Mouse (Mus musculus) adrenal gland, adult 18-20 months (tissue): ENCODE data around the gene Ktn1. TPM values are rescaled to one million over a fixed set of nuclear protein-coding genes. Genes with fewer than 3 reads are reported as not detected.
A peak's percentile ranks its signal among the peaks of the same experiment; 100 is the strongest.

Source experiments
- DNase-seq, 2 experiments: peaks; one replicate each; pipeline ENCODE4 v3.0.0; 2021 to 2022; ENCODE audit warnings: low spot score in 2 of 2
- total RNA-seq, 2 experiments: library from RNA; stranded (reverse); gene quantifications; 1 replicate in 1 of 2; 2 replicates in 1 of 2; pipeline ENCODE4 v1.2.3; 2021

Ktn1 gene
- total RNA-seq, 2 experiments from 2014 or later, result 41.8 to 56.7 TPM

DNA sequence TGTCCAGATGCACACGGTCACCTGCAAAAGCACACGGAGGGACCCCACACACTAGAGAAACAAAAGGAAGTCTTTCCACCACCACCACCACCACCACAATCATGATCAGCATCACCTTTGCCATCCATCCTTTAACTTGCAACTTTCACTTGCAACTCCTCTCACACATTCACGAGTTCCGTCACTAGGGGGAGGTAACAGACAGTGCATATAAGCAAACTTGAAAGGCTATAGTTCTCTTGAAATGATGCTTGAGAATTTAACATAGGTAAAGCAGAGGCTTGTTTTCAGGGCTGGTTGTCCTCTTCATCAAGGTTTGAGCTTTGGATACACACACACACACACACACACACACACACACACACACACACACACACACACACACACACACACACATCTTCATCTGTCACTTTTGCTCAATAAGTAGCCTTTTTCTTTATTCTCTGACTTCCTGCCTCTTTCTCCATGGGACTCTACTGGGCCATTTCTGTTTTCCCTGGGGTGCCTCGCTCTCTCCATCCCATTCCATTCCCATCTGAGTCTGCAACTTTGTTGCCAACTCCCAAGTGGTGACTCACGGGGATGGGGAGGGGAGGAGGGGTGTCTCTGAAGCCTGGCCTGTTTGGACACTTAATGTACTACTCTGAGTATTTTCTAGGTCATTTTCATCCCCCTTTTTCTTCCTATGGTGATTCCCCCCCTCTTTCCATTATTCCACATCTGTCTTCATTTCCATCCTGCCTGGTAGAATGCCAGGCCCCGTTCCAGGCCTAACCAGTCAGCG lies 103.4 kb downstream of the Ktn1 start:
- peak in 1 of 2 experiments; percentile 16 for DNase-seq

DNA sequence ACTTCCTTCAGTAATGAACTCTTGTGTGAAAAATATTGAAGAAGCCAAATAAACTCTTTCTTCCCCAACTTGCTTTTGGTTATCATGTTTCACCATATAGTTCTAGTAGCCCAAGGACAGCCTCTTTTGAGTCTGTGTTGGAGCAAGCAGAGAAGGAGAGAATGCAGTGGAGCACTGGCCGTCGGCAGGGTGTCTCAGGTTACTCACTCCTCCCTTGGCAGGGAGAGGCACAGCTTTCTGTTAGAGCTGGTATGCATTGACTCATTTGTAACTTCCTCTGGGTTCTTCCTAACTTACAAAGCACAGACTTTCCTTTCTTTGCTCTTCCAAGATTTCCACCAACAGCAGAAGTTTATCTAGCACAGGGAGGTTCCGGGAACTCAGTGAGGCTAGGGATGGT lies 105.3 kb downstream of the Ktn1 start:
- DNase-seq, result no peak

DNA sequence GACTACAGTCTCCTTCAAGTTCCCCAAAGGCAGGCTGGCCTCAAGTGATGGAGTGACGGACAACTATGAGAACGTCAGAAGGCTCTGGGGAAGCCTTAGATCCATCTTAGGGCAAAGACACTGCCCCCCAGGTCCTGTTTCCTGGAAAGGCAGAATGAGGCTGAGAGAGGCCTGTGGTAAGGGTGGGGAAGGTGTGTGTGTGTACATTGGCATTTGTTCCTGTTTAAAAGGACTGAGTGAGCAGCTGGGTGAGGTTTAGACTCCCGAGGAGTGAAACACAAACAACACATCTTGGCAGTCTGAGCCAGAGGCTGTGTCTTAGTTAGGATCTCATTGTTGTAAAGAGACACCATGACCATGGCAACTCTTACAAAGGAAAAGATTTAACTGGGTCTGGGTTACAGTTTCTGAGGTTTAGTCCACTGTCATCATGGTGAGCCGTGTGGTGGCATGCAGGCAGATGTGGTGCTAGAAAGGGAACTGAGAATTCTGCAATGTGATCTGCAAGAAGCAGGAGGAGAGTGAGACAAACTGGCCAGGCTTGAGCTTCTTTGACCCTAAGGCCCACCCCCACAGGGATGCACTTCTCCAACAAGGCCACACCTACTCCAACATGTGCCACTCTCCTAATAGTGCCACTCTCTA lies 106.1 kb downstream of the Ktn1 start:
- no peak for DNase-seq

DNA sequence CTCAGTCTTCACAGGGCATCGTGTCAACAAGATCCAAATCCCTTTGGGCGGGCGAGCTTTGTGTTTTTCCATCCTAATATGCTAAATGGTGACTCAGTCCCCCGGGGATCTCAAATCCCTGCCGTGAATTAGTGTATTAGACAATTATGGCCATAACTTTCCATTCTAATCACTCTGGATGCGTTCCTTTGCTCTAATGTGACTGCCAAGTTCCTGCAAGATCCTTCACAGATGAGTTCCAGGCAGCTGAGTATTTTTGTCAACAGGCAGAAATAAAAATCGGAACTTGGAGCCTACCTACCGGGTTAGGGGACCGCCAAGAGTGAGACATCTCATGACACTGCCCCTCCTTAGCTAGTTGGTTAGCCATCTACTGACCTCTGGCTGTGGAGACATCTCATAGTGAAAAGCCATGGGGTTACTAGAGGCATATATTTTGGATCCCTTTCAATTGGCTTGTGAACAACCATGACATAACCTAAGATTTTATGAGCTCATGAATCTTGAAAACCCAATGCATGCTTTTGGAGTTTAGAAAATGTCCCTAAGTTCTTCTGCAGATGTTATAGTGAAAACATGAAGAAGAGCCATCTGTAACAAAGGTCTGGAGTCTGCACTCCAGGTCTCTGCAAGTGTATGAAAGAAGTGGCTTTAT lies 108.3 kb downstream of the Ktn1 start:
- no peak for DNase-seq

DNA sequence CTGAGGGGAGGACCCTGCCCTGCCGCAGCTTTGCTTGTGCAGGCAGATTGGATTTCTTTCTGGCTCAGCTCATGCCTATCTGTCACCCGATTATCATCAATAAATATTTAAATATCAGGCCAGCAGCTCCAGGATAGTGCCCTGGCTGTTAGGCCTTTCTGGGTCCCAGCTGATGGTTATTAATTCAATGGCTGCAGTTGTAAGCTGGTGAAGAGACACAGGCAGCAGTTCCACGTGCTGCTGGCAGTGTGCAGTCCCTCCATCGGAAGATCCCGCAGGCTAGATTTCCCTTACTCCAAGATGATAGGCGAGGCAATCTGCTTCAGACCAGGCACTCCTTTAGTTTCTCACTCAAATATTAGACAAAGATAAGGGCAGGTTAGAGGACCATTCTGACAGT lies 116.9 kb downstream of the Ktn1 start:
- no peak for DNase-seq

DNA sequence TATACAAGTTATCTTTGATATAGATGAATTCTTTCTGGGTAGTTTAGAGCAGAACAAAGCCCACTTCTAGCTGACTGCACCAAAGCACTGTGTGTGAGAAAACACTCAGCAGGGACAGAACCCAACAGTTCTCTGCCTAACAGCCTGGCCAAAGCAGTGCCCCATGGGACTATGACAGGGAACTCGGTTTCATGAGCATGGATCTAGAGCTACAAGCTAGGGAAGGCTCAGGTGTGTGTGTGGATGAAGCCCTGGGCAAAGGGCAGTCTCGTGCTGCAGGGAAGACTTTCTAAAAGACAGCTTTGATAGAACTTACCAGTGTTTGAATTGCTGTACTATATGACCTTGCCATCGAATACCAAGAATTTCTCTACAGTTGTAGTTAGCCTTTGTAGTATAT lies 117.5 kb downstream of the Ktn1 start:
- no peak for DNase-seq

DNA sequence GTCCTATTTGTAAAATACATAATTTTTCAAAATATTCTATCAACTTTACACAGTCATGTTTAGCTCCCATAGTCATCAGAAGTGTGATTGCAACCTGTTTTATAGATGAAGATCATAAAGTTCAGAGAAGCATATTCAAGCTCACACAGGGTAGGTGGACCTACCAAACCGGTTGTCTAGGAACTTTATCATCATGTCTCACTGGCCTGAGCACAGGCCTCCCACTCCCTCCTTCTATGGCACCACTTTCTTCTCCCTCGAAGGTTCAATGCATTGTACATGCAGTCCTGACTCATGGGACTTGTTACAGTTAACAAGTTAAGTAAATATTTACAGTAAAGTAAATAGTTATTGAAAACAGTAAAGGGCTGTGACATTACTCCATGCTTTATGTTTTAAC lies 118.1 kb downstream of the Ktn1 start:
- DNase-seq, result no peak

DNA sequence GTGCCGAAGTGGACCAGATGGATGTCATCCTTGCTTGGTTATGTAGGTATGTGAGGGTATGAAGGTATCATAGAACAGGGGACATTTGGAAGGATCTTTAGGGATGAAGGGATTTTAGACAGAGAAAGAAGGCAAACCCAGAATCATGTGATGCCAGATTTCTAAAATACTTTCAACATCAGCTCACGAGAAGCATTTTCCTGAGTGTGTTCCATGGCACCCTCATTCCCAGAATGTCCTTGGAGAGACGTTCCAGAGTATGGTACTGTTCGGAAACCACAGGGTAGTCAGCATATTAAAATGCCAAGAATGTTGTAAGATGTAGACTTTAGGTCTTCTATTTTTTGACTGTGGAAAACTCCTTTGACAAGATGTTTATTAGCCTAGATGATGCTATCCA lies 123.2 kb downstream of the Ktn1 start:
- DNase-seq, result no peak

DNA sequence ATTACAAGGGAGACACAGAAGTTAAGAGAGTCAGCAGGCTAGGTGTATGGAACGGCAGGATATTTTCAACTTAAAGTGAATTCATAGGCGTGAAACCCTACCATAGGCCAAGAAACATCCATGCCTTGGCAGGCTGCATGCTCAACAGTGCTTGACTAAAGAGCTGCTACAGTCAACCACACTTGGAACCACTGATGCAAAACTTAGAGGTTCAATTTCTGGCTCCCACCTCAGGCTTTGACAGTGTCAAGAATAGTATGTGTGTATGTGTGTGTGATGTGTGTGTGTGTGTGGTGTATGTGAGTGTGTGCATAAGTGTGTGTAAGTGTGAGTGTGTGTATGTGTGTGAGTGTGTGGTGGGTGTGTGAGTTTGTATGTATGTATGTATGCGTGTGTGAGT lies 127.3 kb downstream of the Ktn1 start:
- DNase-seq, result no peak

DNA sequence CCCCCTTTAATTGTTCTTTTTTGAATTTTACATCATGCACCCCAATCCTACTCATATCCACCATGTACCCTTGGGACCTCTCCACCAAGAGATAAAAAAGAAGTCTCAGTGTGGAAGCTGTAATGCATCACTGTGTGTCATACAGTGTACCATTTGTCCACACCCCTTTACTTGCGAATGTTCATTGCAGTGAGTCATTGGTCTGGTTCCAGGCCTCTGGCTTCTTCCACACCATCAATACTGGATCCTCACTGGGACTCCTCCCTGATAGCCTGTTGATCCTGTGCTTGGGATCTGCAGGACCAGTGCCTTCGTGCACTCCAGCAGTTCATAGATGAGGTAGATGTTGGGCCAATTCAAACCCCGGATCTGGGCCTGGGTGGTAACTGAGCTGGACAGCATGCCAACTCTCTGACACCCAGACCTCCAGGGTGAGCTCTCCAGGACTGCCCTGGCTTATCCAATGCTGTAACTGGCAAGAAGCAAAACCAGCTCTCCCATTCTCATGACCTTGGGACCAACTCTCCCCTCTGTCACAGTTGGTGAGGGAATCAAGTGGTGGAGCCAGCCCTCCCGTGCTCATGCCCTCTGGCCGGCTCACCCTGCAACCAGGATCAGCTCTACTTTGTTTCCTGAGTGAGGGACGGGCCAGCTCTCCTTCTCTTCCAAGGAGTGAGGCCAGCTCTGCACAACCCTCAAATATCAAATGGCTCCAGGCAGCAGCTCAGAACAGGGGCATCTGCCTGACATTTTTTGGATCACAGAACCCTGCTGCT lies 128.2 kb downstream of the Ktn1 start:
- DNase-seq, result no peak

DNA sequence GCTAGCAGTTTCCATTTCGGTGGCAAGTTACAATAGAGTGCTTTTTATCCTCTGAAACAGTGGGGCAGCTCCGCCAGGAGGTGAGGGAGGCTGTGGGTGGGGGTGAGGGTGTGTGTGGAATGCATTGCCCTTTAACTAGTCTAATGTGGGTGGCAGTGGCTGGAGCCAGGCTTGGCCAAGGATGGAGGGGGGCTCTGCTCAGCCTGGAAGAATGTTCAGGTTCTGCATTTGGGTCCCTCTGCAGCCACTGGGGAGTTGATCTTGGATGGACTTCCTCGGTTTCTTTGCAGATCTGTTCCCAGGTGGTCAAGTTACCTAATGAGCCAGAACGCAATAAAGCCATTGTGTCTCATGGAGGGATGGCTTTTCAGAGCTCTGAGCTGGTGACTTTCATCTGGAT lies 137.9 kb downstream of the Ktn1 start:
- DNase-seq, result no peak

Other genes starting within 250 kb of the Ktn1 start
- gene Dlgap5, start 230.0 kb upstream of the Ktn1 start, total RNA-seq, result 1 to 10 TPM in 1 of 2 experiments, under 1 TPM in 1; 0.93 to 2.2 TPM
- 10 to 100 TPM; 21.5 to 28.3 TPM for gene Fbxo34, start 198.0 kb upstream of the Ktn1 start, total RNA-seq
- 10 to 100 TPM; 13.6 to 16.0 TPM for gene Atg14, start 77.8 kb upstream of the Ktn1 start, total RNA-seq